Mouse (Mus musculus) mature B cell (primary cell): ENCODE data around the gene Mars.

ENCODE experiments used
- in situ Hi-C: fragments of 300-500 bp; cut with MboI; formaldehyde crosslinking; loops from 2 replicates; pipeline ENCODE4 v1.14.3; 2019

Gene Mars

GRCm38 (mm10) chr10:127261706-127262547 lies 49.7 kb downstream of the Mars start:
- in situ Hi-C loops, result no loop called here

- in situ Hi-C loops, result no loop called here
These were observed 53.1 kb downstream of the Mars start for GRCm38 (mm10) chr10:127258489-127258888.

- in situ Hi-C loops, result no loop called here
These were observed 53.8 kb downstream of the Mars start for GRCm38 (mm10) chr10:127257790-127258189.

GRCm38 (mm10) chr10:127255625-127256345 lies 55.8 kb downstream of the Mars start:
- in situ Hi-C loops, result no loop called here

GRCm38 (mm10) chr10:127250810-127251209 lies 60.8 kb downstream of the Mars start:
- in situ Hi-C loops, result no loop called here
